Mouse (Mus musculus) liver, postnatal 0 days (tissue): ENCODE data around the gene Pcsk5. TPM values are rescaled to one million over a fixed set of nuclear protein-coding genes. Genes with fewer than 3 reads are reported as not detected.

Experiments used
- ATAC-seq: fragments of 200-750 bp; cut with Nextera tagmentation; 2 replicates; pipeline ENCODE4 v1.8.0; 2017; ENCODE audit warnings: mild to moderate bottlenecking, moderate library complexity
- DNase-seq: peaks from one replicate; pipeline ENCODE4 v3.0.0-alpha.2; 2016
- H3K27ac ChIP-seq: fragments of 300-500 bp; sonication (generic); 2 replicates; pipeline ENCODE4 v1.5.1; 2014; ENCODE audit warnings: antibody characterized with exemption, moderate library complexity, mild to moderate bottlenecking, low read depth
- H3K27me3 ChIP-seq: fragments of 300-500 bp; sonication (generic); 2 replicates; pipeline ENCODE4 v1.6.1; 2014; ENCODE audit warnings: low read length, control low read depth, mixed read lengths; ENCODE audit not compliant: insufficient read depth
- H3K36me3 ChIP-seq: fragments of 300-500 bp; sonication (generic); replicated peaks from 2 replicates; pipeline ENCODE4 v1.6.1; 2014; ENCODE audit warnings: mild to moderate bottlenecking, control low read depth, low read length, moderate library complexity, mixed read lengths; ENCODE audit not compliant: insufficient read depth
- H3K4me1 ChIP-seq: fragments of 300-500 bp; sonication (generic); 2 replicates; pipeline ENCODE4 v1.6.1; 2014; ENCODE audit warnings: antibody characterized with exemption, mild to moderate bottlenecking, control low read depth; ENCODE audit not compliant: insufficient read depth
- H3K4me2 ChIP-seq: fragments of 300-500 bp; sonication (generic); 2 replicates; pipeline ENCODE4 v1.6.1; 2014; ENCODE audit warnings: low read depth, mild to moderate bottlenecking, low read length, moderate library complexity, mixed read lengths
- H3K4me3 ChIP-seq: fragments of 300-500 bp; sonication (generic); 2 replicates; pipeline ENCODE4 v1.5.1; 2014; ENCODE audit warnings: low read depth, low read length
- H3K9ac ChIP-seq: fragments of 300-500 bp; sonication (generic); replicated peaks from 2 replicates; pipeline ENCODE4 v1.6.1; 2014; ENCODE audit warnings: mild to moderate bottlenecking, moderate library complexity
- H3K9me3 ChIP-seq: fragments of 300-500 bp; sonication (generic); 2 replicates; pipeline ENCODE4 v1.6.1; 2016; ENCODE audit warnings: mild to moderate bottlenecking, control low read depth, low read length, mixed read lengths
- CTCF ChIP-seq: sonication (generic); IDR thresholded peaks from 2 replicates; pipeline ENCODE4 v1.5.1; 2016; ENCODE audit warnings: antibody characterized with exemption, low read depth
- EP300 ChIP-seq: IDR thresholded peaks from 2 replicates; pipeline ENCODE4 v1.6.1; 2016; ENCODE audit warnings: antibody characterized with exemption, low read depth, mild to moderate bottlenecking
- WGBS: fragments of 180-500 bp; shearing (Covaris S2); extraction: QIAGEN DNeasy Blood & Tissue Kit; methylation state at CpG from one replicate; pipeline ENCODE4 v1.1.7; 2014; ENCODE audit not compliant: insufficient replicate concordance; 5-methylcytosine and 5-hydroxymethylcytosine counted together
- polyA plus RNA-seq: library from polyadenylated mRNA; unstranded; fragments of >200 nt; fragmentation: Nextera tagmentation; extraction: Ambion mirVana; gene quantifications from 2 replicates; pipeline ENCODE4 v1.2.1, GENCODE M21; 2015

Gene Pcsk5
- polyA plus RNA-seq, 1 experiment from 2014 or later, result 4.1 TPM

DNA sequence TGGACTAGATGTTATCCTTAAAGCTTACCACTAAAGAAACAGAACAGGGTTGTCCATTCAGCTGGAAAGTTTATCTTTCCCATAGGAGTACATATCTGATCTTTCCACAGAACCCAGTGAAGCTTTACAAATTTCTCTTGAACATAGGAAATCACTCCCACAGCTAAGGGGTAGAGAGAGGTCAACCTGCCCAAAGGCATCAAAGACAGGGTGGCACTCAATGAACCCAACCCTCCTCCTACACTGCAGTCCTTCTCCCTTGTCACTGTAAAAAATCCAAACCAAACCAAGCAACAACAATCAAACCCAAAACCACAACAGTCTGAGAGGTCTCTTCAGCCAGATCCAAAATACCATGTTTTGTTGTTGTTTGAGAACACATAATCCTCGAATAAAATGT, 311.9 kb downstream of the Pcsk5 start:
- Histone ChIP-seq H3K27ac (no peak overlapping the region), H3K9ac (no peak overlapping the region), H3K27me3 (no peaks in the 10 kb centered on the region), H3K4me3 (no peak overlapping the region), H3K4me1 (no peaks in the 10 kb centered on the region), H3K4me2 (no peak overlapping the region), H3K9me3 (no peaks in the 10 kb centered on the region), H3K36me3 (no peaks in the 10 kb centered on the region)
- DNase-seq, result no peak
- no peak for TF ChIP-seq CTCF
- TF ChIP-seq EP300, result no peak
- 63% methylated on average over 1 of the region's 1 CpGs for WGBS
- ATAC-seq, result no peak

DNA sequence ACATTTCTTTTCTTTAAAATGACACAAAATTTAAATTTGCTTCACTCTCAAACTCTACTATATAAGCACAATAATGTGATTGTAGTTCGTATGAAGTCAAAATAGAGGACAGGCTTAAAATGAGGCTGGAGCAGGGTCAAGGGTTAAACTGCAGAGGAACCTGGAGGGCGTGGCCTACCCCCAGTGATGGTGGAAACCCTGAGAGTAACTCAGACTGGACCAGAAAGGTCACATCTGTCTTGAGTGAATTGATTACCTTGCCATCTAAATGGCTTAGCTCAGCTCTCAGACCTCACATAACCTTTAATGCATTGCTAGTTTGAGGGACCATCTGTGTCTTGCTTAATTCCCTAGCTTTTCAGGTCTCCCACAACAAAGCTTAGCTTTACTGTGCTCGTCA, 323.0 kb downstream of the Pcsk5 start:
- no peaks in the 10 kb centered on the region for H3K9me3 ChIP-seq
- H3K9ac ChIP-seq, result no peak overlapping the region
- no peak overlapping the region for H3K27ac ChIP-seq
- H3K4me3 ChIP-seq, result no peak overlapping the region
- DNase-seq (no peak), ATAC-seq (no peak)
- H3K4me2 ChIP-seq, result no peak overlapping the region
- no peaks in the 10 kb centered on the region for H3K36me3 ChIP-seq
- H3K27me3 ChIP-seq, result no peaks in the 10 kb centered on the region
- H3K4me1 ChIP-seq, result no peaks in the 10 kb centered on the region
- TF ChIP-seq CTCF (no peak), EP300 (no peak)
- WGBS, result 64% methylated on average over 3 of the region's 3 CpGs

GRCm38 (mm10) chr19:17511283-17511682, 326.1 kb downstream of the Pcsk5 start:
- Histone ChIP-seq H3K4me3 (no peak overlapping the region), H3K36me3 (no peaks in the 10 kb centered on the region), H3K4me1 (no peaks in the 10 kb centered on the region), H3K9me3 (no peaks in the 10 kb centered on the region), H3K9ac (no peak overlapping the region), H3K27ac (no peak overlapping the region), H3K4me2 (no peak overlapping the region), H3K27me3 (no peaks in the 10 kb centered on the region)
- ATAC-seq (no peak), DNase-seq (no peak)
- TF ChIP-seq CTCF, result no peak
- no peak for TF ChIP-seq EP300
- 54% methylated on average over 5 of the region's 5 CpGs for WGBS

GRCm38 (mm10) chr19:17504212-17504611, 333.2 kb downstream of the Pcsk5 start:
- H3K9me3 ChIP-seq, result no peaks in the 10 kb centered on the region
- no peaks in the 10 kb centered on the region for H3K4me1 ChIP-seq
- H3K4me3 ChIP-seq, result no peak overlapping the region
- no peak overlapping the region for H3K27ac ChIP-seq
- DNase-seq, result no peak
- TF ChIP-seq EP300, result no peak
- TF ChIP-seq CTCF, result no peak
- 61% methylated on average over 6 of the region's 6 CpGs for WGBS
- H3K36me3 ChIP-seq, result no peaks in the 10 kb centered on the region
- H3K27me3 ChIP-seq, result no peaks in the 10 kb centered on the region
- H3K4me2 ChIP-seq, result no peak overlapping the region
- ATAC-seq, result no peak
- no peak overlapping the region for H3K9ac ChIP-seq

GRCm38 (mm10) chr19:17498586-17499235, 338.7 kb downstream of the Pcsk5 start:
- ATAC-seq, result peak; percentile 80
- Histone ChIP-seq H3K4me3 (no peak overlapping the region), H3K36me3 (no peaks in the 10 kb centered on the region), H3K27me3 (no peaks in the 10 kb centered on the region), H3K4me2 (no peak overlapping the region), H3K4me1 (peaks cover 3% of the 10 kb centered on the region; the same call in 1 of the 2 replicates), H3K9me3 (no peaks in the 10 kb centered on the region), H3K27ac (no peak overlapping the region), H3K9ac (no peak overlapping the region)
- 48% methylated on average over 7 of the region's 7 CpGs for WGBS
- DNase-seq, result no peak
- TF ChIP-seq EP300 (no peak), CTCF (no peak)

DNA sequence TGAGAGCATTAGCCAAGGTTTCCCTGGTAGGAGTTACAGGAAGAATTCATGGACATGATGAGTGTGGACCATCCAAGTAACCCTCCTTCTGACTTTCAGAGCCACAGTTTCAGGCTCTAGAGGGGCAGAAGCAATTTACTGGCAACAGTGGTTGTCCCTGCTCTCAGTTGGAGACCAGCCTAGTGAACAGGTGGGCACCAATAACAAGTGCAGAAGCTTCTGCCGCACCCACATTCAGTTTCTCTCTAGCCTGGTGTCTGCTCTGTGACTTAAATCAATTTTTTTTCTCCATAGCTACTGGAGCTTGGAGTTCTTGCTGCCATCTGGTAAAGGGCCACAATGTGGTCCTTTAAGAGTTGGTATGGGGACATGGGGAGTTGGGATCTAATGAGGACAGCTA, 341.3 kb downstream of the Pcsk5 start:
- Histone ChIP-seq H3K9ac (no peak overlapping the region), H3K4me2 (no peak overlapping the region), H3K9me3 (no peaks in the 10 kb centered on the region), H3K4me1 (peaks cover 3% of the 10 kb centered on the region; the same call in 1 of the 2 replicates), H3K4me3 (no peak overlapping the region), H3K27me3 (no peaks in the 10 kb centered on the region), H3K36me3 (no peaks in the 10 kb centered on the region), H3K27ac (no peak overlapping the region)
- no peak for ATAC-seq
- TF ChIP-seq EP300 (no peak), CTCF (no peak)
- WGBS, result 96% methylated on average over 1 of the region's 1 CpGs
- no peak for DNase-seq
